Mouse (Mus musculus) thymus, adult 2 months (tissue): ENCODE measurements around the gene Commd1.

Experiments used
- CTCF ChIP-seq: fragments of 200-500 bp; IDR thresholded peaks from 2 replicates; pipeline ENCODE4 v1.5.1; 2012; ENCODE audit warnings: mild to moderate bottlenecking, control low read depth, low read length, moderate library complexity, borderline replicate concordance; ENCODE audit not compliant: control insufficient read depth, poor library complexity, insufficient read depth; ENCODE audit errors: extremely low read depth
- POLR2A ChIP-seq: fragments of 200-500 bp; IDR thresholded peaks from 2 replicates; pipeline ENCODE4 v1.6.1; 2012; ENCODE audit warnings: mild to moderate bottlenecking, low read length, control low read depth, moderate library complexity; ENCODE audit not compliant: control insufficient read depth, poor library complexity, insufficient read depth; ENCODE audit errors: extremely low read depth

DNA sequence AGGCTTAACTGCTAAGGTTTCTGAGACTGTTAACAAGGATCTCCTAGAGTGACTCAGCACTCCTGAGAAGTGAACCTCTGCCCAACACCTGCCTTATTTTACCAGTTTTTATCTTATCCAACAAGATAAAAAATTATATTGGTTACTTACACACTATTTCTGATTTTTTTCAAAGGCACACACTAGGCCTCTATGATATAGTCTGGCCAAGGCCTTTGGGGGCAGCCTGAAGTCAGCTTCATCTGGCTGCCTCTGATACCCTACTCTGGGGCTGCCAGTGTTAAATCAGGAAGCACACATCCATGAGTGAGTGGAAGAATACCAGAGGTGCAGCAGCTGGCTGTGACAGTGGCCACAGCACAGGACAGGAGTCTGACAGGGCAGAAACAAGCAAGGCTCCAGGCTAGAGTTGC is 75.7 kb downstream of the Commd1 start:
- no peak for TF ChIP-seq POLR2A
- TF ChIP-seq CTCF = no peak
